Mouse (Mus musculus) spleen, adult 12 weeks (tissue): Measurements from ENCODE around the gene Xpnpep1.

Experiments
- DNase-seq: peaks from one replicate; pipeline ENCODE4 v3.0.0; 2022; ENCODE audit warnings: low spot score

The Xpnpep1 gene

GRCm38 (mm10) chr19:52992880-52993440 lies 47.1 kb downstream of the Xpnpep1 start:
- no peak for DNase-seq

- no peak for DNase-seq
Observed at GRCm38 (mm10) chr19:52991924-52992323, 48.1 kb downstream of the Xpnpep1 start.

GRCm38 (mm10) chr19:52979020-52979711 lies 60.8 kb downstream of the Xpnpep1 start:
- no peak for DNase-seq

GRCm38 (mm10) chr19:52975564-52976185 lies 64.3 kb downstream of the Xpnpep1 start:
- DNase-seq, result peak; percentile 37

GRCm38 (mm10) chr19:52966339-52966738 lies 73.7 kb downstream of the Xpnpep1 start:
- no peak for DNase-seq

- DNase-seq, result no peak
Observed at GRCm38 (mm10) chr19:52962745-52963144, 77.3 kb downstream of the Xpnpep1 start.

- no peak for DNase-seq
Observed at GRCm38 (mm10) chr19:52922678-52923495, 117.1 kb downstream of the Xpnpep1 start.

GRCm38 (mm10) chr19:52904182-52904581 lies 135.8 kb downstream of the Xpnpep1 start:
- DNase-seq, result no peak

- no peak for DNase-seq
Observed at GRCm38 (mm10) chr19:52891807-52892442, 148.1 kb downstream of the Xpnpep1 start.
